Mouse (Mus musculus): ENCODE data around the gene Sp7. TPM values are rescaled to one million over a fixed set of nuclear protein-coding genes. Genes with fewer than 3 reads are reported as not detected.

Gene Sp7
- total RNA-seq, 2 experiments from 2014 or later = not detected

Other genes starting within 250 kb of the Sp7 start
- 10 to 100 TPM; 14.0 to 17.5 TPM for gene Spryd3, start 230.9 kb downstream of the Sp7 start, total RNA-seq (2021)
- gene Igfbp6, start 222.8 kb downstream of the Sp7 start, total RNA-seq (2021) = 10 to 100 TPM; 42.0 to 51.8 TPM
- gene Soat2, start 216.7 kb downstream of the Sp7 start, total RNA-seq (2021) = under 1 TPM in 1 of 2 experiments, not detected in 1; 0.17 TPM
- 10 to 100 TPM; 41.8 to 47.1 TPM for gene Zfp740, start 163.9 kb downstream of the Sp7 start, total RNA-seq (2021)
- 10 to 100 TPM; 21.3 to 23.7 TPM for gene Csad, start 162.5 kb downstream of the Sp7 start, total RNA-seq (2021)
- gene Itgb7, start 135.2 kb downstream of the Sp7 start, total RNA-seq (2021) = 1 to 10 TPM; 1.5 to 1.8 TPM
- gene Rarg, start 109.7 kb downstream of the Sp7 start, total RNA-seq (2021) = 10 to 100 TPM; 18.9 to 21.1 TPM
- not detected for gene Gm9918, start 96.6 kb downstream of the Sp7 start, total RNA-seq (2021)
- gene Mfsd5, start 87.7 kb downstream of the Sp7 start, total RNA-seq (2021) = 10 to 100 TPM; 16.7 to 19.0 TPM
- 1 to 10 TPM; 3.2 to 4.3 TPM for gene Espl1, start 70.9 kb downstream of the Sp7 start, total RNA-seq (2021)
- gene Pfdn5, start 41.1 kb downstream of the Sp7 start, total RNA-seq (2021) = 100 to 1,000 TPM; 262 to 287 TPM
- 10 to 100 TPM; 21.0 to 24.3 TPM for gene Myg1, start 35.5 kb downstream of the Sp7 start, total RNA-seq (2021)
- 10 to 100 TPM in 1 of 2 experiments, 1 to 10 TPM in 1; 9.5 to 15.2 TPM for gene Aaas, start 16.4 kb downstream of the Sp7 start, total RNA-seq (2021)
- 10 to 100 TPM; 47.5 to 52.3 TPM for gene Sp1, start 39.0 kb upstream of the Sp7 start, total RNA-seq (2021)
- 1 to 10 TPM in 1 of 2 experiments, under 1 TPM in 1; 0.66 to 1.0 TPM for gene Amhr2, start 78.2 kb upstream of the Sp7 start, total RNA-seq (2021)
- 10 to 100 TPM; 21.1 to 21.7 TPM for gene Prr13, start 91.8 kb upstream of the Sp7 start, total RNA-seq (2021)
- gene Pcbp2, start 103.4 kb upstream of the Sp7 start, total RNA-seq (2021) = 100 to 1,000 TPM; 479 to 482 TPM
- gene Gm10337, start 136.5 kb upstream of the Sp7 start, total RNA-seq (2021) = not detected
- gene Map3k12, start 149.9 kb upstream of the Sp7 start, total RNA-seq (2021) = 1 to 10 TPM; 4.7 to 4.8 TPM
- 10 to 100 TPM; 38.4 to 46.8 TPM for gene Tarbp2, start 151.0 kb upstream of the Sp7 start, total RNA-seq (2021)
- gene Npff, start 157.8 kb upstream of the Sp7 start, total RNA-seq (2021) = 1 to 10 TPM; 2.7 to 3.5 TPM

Data from heart, postnatal 14 days (tissue).